In the genomic region with DNA sequence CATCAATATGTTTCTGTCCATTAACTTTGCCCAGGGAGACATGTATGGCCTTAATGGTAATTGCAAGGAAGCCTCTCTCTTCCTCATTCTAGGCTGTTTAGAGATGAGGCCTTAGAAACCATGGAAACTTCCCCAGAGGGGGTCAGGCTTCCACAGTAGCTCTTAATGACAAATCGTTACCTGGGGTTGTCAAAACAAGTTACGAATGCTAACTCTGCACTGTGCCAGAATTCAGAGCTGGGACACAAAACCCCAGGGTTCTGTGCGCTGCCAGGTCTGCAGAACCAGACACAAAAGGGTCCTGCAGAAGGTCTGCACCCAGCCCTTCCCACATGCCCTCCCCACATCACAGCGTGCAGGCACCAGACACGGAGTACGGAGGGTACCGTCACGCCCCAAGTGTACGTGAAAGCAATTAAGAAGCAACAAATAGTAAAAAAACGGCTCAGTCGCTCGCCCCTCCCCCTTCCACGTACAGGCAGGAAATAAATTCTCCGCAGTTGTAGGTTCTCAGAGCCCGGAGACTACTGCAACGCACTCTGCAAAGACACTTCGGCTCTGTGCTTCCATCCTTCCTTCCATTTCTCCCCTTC, we compare ENCODE assay signal across 10 mouse cellular contexts.
DNase-seq lines count a peak whose midpoint lies in the region; ATAC-seq and TF ChIP-seq lines count a peak whose summit lies in the region.
"Had no signal": no experiment of that assay in that cellular context is flagged by ENCODE, and none has a peak within 500 bp of the region (broad histone marks: within the 10 kb centered on the region; RNA-seq: fewer than 3 reads in every experiment).

No protein-coding gene starts in this region.

- no peaks in the 10 kb centered on the region for H3K4me1 ChIP-seq in cortical plate, adult 2 months (ENCODE audit: control insufficient read depth, insufficient read depth, low read length)
- no peaks in the 10 kb centered on the region; the same call in 1 of the 2 replicates for H3K4me1 ChIP-seq in embryonic facial prominence, embryonic 11.5 days (ENCODE audit: control insufficient read depth, insufficient read depth, low read length)
- peaks cover 10% of the 10 kb centered on the region for H3K4me1 ChIP-seq in hindbrain, embryonic 16.5 days (ENCODE audit: control insufficient read depth, insufficient read depth, low read depth, low read length)
- H3K4me1 ChIP-seq in midbrain, embryonic 16.5 days (ENCODE audit: control insufficient read depth, insufficient read depth, low read length): peaks cover 6% of the 10 kb centered on the region; the same call in 1 of the 2 replicates

- no peak for TF ChIP-seq CTCF in cortical plate, adult 2 months (IDR thresholded peaks at IDR 0.05; ENCODE audit: extremely low read depth, insufficient read depth, low read length)

- peak; percentile 50 for DNase-seq in embryonic facial prominence, embryonic 11.5 days (ENCODE audit: low spot score)
- DNase-seq in right cerebral cortex, postnatal 10 days (ENCODE audit: low spot score in 2 of 2): no peak
- DNase-seq in adipocyte (ENCODE audit: low spot score): no peak
- DNase-seq in ovary, postnatal 10 days (ENCODE audit: low spot score): no peak
- DNase-seq: cerebellum, adult 11-12 months; gastrocnemius, postnatal 36 days had no signal

- no peaks in the 10 kb centered on the region for H3K9me3 ChIP-seq in embryonic facial prominence, embryonic 11.5 days (replicated peaks; ENCODE audit: control insufficient read depth, low read length)
- no peaks in the 10 kb centered on the region for H3K9me3 ChIP-seq in hindbrain, embryonic 16.5 days (ENCODE audit: control insufficient read depth, low read length)
- H3K9me3 ChIP-seq in midbrain, embryonic 16.5 days (replicated peaks; ENCODE audit: control insufficient read depth, low read length, poor library complexity, severe bottlenecking): no peaks in the 10 kb centered on the region

- H3K27me3 ChIP-seq in embryonic facial prominence, embryonic 11.5 days (ENCODE audit: control insufficient read depth, insufficient read depth, low read length): no peaks in the 10 kb centered on the region
- no peaks in the 10 kb centered on the region for H3K27me3 ChIP-seq in hindbrain, embryonic 16.5 days (replicated peaks; ENCODE audit: control insufficient read depth, insufficient read depth, low read length)
- no peaks in the 10 kb centered on the region for H3K27me3 ChIP-seq in midbrain, embryonic 16.5 days (ENCODE audit: control insufficient read depth, insufficient read depth, low read depth, low read length)

- no peak overlapping the region for H3K27ac ChIP-seq in cortical plate, adult 2 months (ENCODE audit: insufficient read depth, low read length)
- no peak overlapping the region for H3K27ac ChIP-seq in embryonic facial prominence, embryonic 11.5 days (replicated peaks; ENCODE audit: low read depth, low read length)
- peak overlapping the region; percentile 57 for H3K27ac ChIP-seq in hindbrain, embryonic 16.5 days (ENCODE audit: low read depth, low read length)
- H3K27ac ChIP-seq in midbrain, embryonic 16.5 days (ENCODE audit: low read length): peak overlapping the region; percentile 62

- no peaks in the 10 kb centered on the region for H3K36me3 ChIP-seq in embryonic facial prominence, embryonic 11.5 days (replicated peaks; ENCODE audit: control insufficient read depth, insufficient read depth, low read depth, low read length)
- H3K36me3 ChIP-seq in hindbrain, embryonic 16.5 days (ENCODE audit: control insufficient read depth, insufficient read depth, low read length): no peaks in the 10 kb centered on the region
- no peaks in the 10 kb centered on the region for H3K36me3 ChIP-seq in midbrain, embryonic 16.5 days (ENCODE audit: control insufficient read depth, insufficient read depth, low read length)

- 22% methylated on average over 17 of the region's 17 CpGs for WGBS in embryonic facial prominence, embryonic 11.5 days
- WGBS in hindbrain, embryonic 16.5 days: 13% methylated on average over 17 of the region's 17 CpGs
- whole genome bisulfite sequencing in midbrain, embryonic 16.5 days: 16% methylated on average over 17 of the region's 17 CpGs

- H3K4me3 ChIP-seq in cortical plate, adult 2 months (ENCODE audit: insufficient read depth, low read length): peak overlapping the region; percentile 2; the same call in 1 of the 2 replicates
- no peak overlapping the region; the same call in 1 of the 2 replicates for H3K4me3 ChIP-seq in embryonic facial prominence, embryonic 11.5 days (ENCODE audit: low read depth, low read length)
- peak overlapping the region; percentile 26 for H3K4me3 ChIP-seq in hindbrain, embryonic 16.5 days (ENCODE audit: low read length)
- no peak overlapping the region for H3K4me3 ChIP-seq in midbrain, embryonic 16.5 days (ENCODE audit: low read depth, low read length)

- ATAC-seq in embryonic facial prominence, embryonic 11.5 days (replicated peaks; ENCODE audit: insufficient number of reproducible peaks, low FRiP score, low TSS enrichment, low read depth): 0 out of 2 replicates have a peak, but pooled peaks have one; percentile 57
- ATAC-seq in hindbrain, embryonic 16.5 days: peak; percentile 66
- ATAC-seq in midbrain, embryonic 16.5 days: peak; percentile 70
- no peak for ATAC-seq in granulocyte monocyte progenitor cell, adult 5-6 weeks (replicated peaks; ENCODE audit: poor library complexity, severe bottlenecking)

- no peak for TF ChIP-seq POLR2A in cortical plate, adult 2 months (IDR thresholded peaks at IDR 0.05; ENCODE audit: extremely low read depth, insufficient read depth, low read length)

- peak overlapping the region; percentile 33; the same call in 1 of the 2 replicates for H3K4me2 ChIP-seq in embryonic facial prominence, embryonic 11.5 days (ENCODE audit: low read depth, low read length)
- peak overlapping the region; percentile 61 for H3K4me2 ChIP-seq in hindbrain, embryonic 16.5 days (ENCODE audit: low read length)
- peak overlapping the region; percentile 47 for H3K4me2 ChIP-seq in midbrain, embryonic 16.5 days (ENCODE audit: low read length)

- peak overlapping the region; percentile 54 for H3K9ac ChIP-seq in embryonic facial prominence, embryonic 11.5 days (replicated peaks; ENCODE audit: low read length)
- peak overlapping the region; percentile 59 for H3K9ac ChIP-seq in hindbrain, embryonic 16.5 days (ENCODE audit: low read depth, low read length)
- H3K9ac ChIP-seq in midbrain, embryonic 16.5 days (ENCODE audit: low read depth, low read length): peak overlapping the region; percentile 5; the same call in 1 of the 2 replicates

Comparison
In these comparisons a context has a peak if more than half of its experiments do, and no peak if none do; other contexts are left out.
1. H3K27ac ChIP-seq: peak in hindbrain, embryonic 16.5 days (single experiment) and midbrain, embryonic 16.5 days (single experiment); none in cortical plate, adult 2 months (single experiment) and embryonic facial prominence, embryonic 11.5 days (single experiment).
2. H3K4me3 ChIP-seq: peak in cortical plate, adult 2 months (single experiment) and hindbrain, embryonic 16.5 days (single experiment); none in embryonic facial prominence, embryonic 11.5 days (single experiment) and midbrain, embryonic 16.5 days (single experiment).
3. H3K9ac ChIP-seq: peak in every context shown above with its lines; median percentile 59 in hindbrain, embryonic 16.5 days; 54 in embryonic facial prominence, embryonic 11.5 days; 5 in midbrain, embryonic 16.5 days.
4. Peak in every context shown above with its lines, with median percentiles within 50 percentile points of each other: H3K4me2 ChIP-seq.